Mouse (Mus musculus): ENCODE measurements around the gene Ctla4.

GRCm38 (mm10) chr1:60859842-60860241, 27.0 kb upstream of the Ctla4 start:
- no peak for TF ChIP-seq POLR2A (IDR thresholded peaks at IDR 0.05; ENCODE audit: extremely low read depth, insufficient read depth, low read length)
- no peak for TF ChIP-seq CTCF (IDR thresholded peaks at IDR 0.05; ENCODE audit: extremely low read depth, insufficient read depth, low read length)

Measured in cortical plate, adult 2 months (tissue).